Mouse (Mus musculus): ENCODE measurements around the gene Mrps12.

The Mrps12 gene

GRCm38 (mm10) chr7:28741709-28742438 lies at the start of gene Mrps12, which contains the start of gene Sars2:
Mrps12 (minus strand) TSS chr7:28741820.
Sars2 (plus strand) TSS chr7:28741992.
- peak; percentile 96 for DNase-seq

GRCm38 (mm10) chr7:28790066-28790806 lies 48.6 kb upstream of the Mrps12 start:
- peak; percentile 40 for DNase-seq

GRCm38 (mm10) chr7:28789235-28789634 lies 47.6 kb upstream of the Mrps12 start:
- no peak for DNase-seq

GRCm38 (mm10) chr7:28788307-28789195 lies 46.9 kb upstream of the Mrps12 start, which contains the start of gene Rinl:
Rinl (plus strand) TSS chr7:28788969.
- no peak for DNase-seq

- DNase-seq: no peak
These were observed 46.3 kb upstream of the Mrps12 start for GRCm38 (mm10) chr7:28787884-28788283.

GRCm38 (mm10) chr7:28785161-28785560 lies 43.5 kb upstream of the Mrps12 start:
- DNase-seq: no peak

GRCm38 (mm10) chr7:28781261-28781663 lies 39.6 kb upstream of the Mrps12 start:
- DNase-seq: no peak

GRCm38 (mm10) chr7:28780857-28781256 lies 39.2 kb upstream of the Mrps12 start:
- DNase-seq: no peak

GRCm38 (mm10) chr7:28780067-28780658 lies 38.5 kb upstream of the Mrps12 start:
- DNase-seq: peak; percentile 94

GRCm38 (mm10) chr7:28778825-28779224 lies 37.2 kb upstream of the Mrps12 start:
- DNase-seq: no peak

- DNase-seq: no peak
These were observed 33.5 kb upstream of the Mrps12 start for GRCm38 (mm10) chr7:28775129-28775528.

GRCm38 (mm10) chr7:28774164-28774563 lies 32.5 kb upstream of the Mrps12 start:
- DNase-seq: no peak

GRCm38 (mm10) chr7:28773163-28773562 lies 31.5 kb upstream of the Mrps12 start:
- DNase-seq: no peak

- peak; percentile 50 for DNase-seq
These were observed 30.2 kb upstream of the Mrps12 start for GRCm38 (mm10) chr7:28771867-28772266.

- no peak for DNase-seq
These were observed 28.7 kb upstream of the Mrps12 start for GRCm38 (mm10) chr7:28770309-28770708.

- DNase-seq: no peak
These were observed 27.9 kb upstream of the Mrps12 start for GRCm38 (mm10) chr7:28769414-28769958.

GRCm38 (mm10) chr7:28767462-28767965 lies 25.9 kb upstream of the Mrps12 start, which contains the start of gene Nfkbib:
Nfkbib (minus strand) TSS chr7:28767512.
- no peak for DNase-seq

GRCm38 (mm10) chr7:28766910-28767309 lies 25.3 kb upstream of the Mrps12 start:
- DNase-seq: no peak

GRCm38 (mm10) chr7:28766173-28766879 lies 24.7 kb upstream of the Mrps12 start, which contains the start of gene Sirt2:
Sirt2 (plus strand) TSS chr7:28766735.
- DNase-seq: peak; percentile 99

- DNase-seq: no peak
These were observed 23.6 kb upstream of the Mrps12 start for GRCm38 (mm10) chr7:28765211-28765610.

GRCm38 (mm10) chr7:28761907-28762306 lies 20.3 kb upstream of the Mrps12 start:
- no peak for DNase-seq

Measured in lung, postnatal 10 days (tissue).